Mouse (Mus musculus): ENCODE data around the gene Dnph1. TPM values are rescaled to one million over a fixed set of nuclear protein-coding genes. Genes with fewer than 3 reads are reported as not detected.

Gene Dnph1
- total RNA-seq, 2 experiments from 2014 or later, result 4.9 to 7.1 TPM

Other genes with a start within 250 kb of the Dnph1 start
- gene Polr1c, start 248.7 kb upstream of the Dnph1 start, total RNA-seq (2021), result 10 to 100 TPM; 34.5 to 35.1 TPM
- gene Yipf3, start 248.6 kb upstream of the Dnph1 start, total RNA-seq (2021), result 10 to 100 TPM; 78.7 to 92.4 TPM
- 10 to 100 TPM; 60.4 to 63.5 TPM for gene Lrrc73, start 243.2 kb upstream of the Dnph1 start, total RNA-seq (2021)
- 10 to 100 TPM; 50.4 to 72.7 TPM for gene Tjap1, start 213.7 kb upstream of the Dnph1 start, total RNA-seq (2021)
- gene Dlk2, start 199.3 kb upstream of the Dnph1 start, total RNA-seq (2021), result 10 to 100 TPM; 46.9 to 52.4 TPM
- gene Abcc10, start 168.4 kb upstream of the Dnph1 start, total RNA-seq (2021), result 1 to 10 TPM; 8.2 to 9.0 TPM
- gene Zfp318, start 113.0 kb upstream of the Dnph1 start, total RNA-seq (2021), result 10 to 100 TPM; 56.3 to 60.0 TPM
- gene Crip3, start 67.8 kb upstream of the Dnph1 start, total RNA-seq (2021), result 1 to 10 TPM; 8.1 to 8.4 TPM
- gene Slc22a7, start 58.3 kb upstream of the Dnph1 start, total RNA-seq (2021), result under 1 TPM in 1 of 2 experiments, not detected in 1; 0.30 TPM
- 100 to 1,000 TPM; 114 to 118 TPM for gene Ttbk1, start 9.0 kb upstream of the Dnph1 start, total RNA-seq (2021)
- gene Cul9, start 49.7 kb downstream of the Dnph1 start, total RNA-seq (2021), result 10 to 100 TPM; 56.0 to 59.4 TPM
- 10 to 100 TPM; 82.3 to 83.6 TPM for gene Srf, start 59.5 kb downstream of the Dnph1 start, total RNA-seq (2021)
- gene Ptk7, start 132.8 kb downstream of the Dnph1 start, total RNA-seq (2021), result 1 to 10 TPM; 8.5 to 9.6 TPM
- gene Klc4, start 149.3 kb downstream of the Dnph1 start, total RNA-seq (2021), result 10 to 100 TPM; 19.0 to 19.7 TPM
- 10 to 100 TPM; 45.3 to 50.7 TPM for gene Mrpl2, start 149.5 kb downstream of the Dnph1 start, total RNA-seq (2021)
- gene Cul7, start 153.6 kb downstream of the Dnph1 start, total RNA-seq (2021), result 10 to 100 TPM; 18.4 to 20.0 TPM
- gene Rrp36, start 177.6 kb downstream of the Dnph1 start, total RNA-seq (2021), result 10 to 100 TPM; 14.5 to 15.4 TPM
- gene Mea1, start 182.1 kb downstream of the Dnph1 start, total RNA-seq (2021), result 100 to 1,000 TPM in 1 of 2 experiments, 10 to 100 TPM in 1; 97.6 to 100 TPM
- 100 to 1,000 TPM; 166 to 167 TPM for gene Klhdc3, start 184.2 kb downstream of the Dnph1 start, total RNA-seq (2021)
- 10 to 100 TPM; 86.5 to 91.9 TPM for gene Ppp2r5d, start 208.4 kb downstream of the Dnph1 start, total RNA-seq (2021)
- gene Pex6, start 214.8 kb downstream of the Dnph1 start, total RNA-seq (2021), result 10 to 100 TPM; 54.6 to 56.6 TPM
- gene Gnmt, start 232.5 kb downstream of the Dnph1 start, total RNA-seq (2021), result not detected

Data from layer of hippocampus, postnatal 36 days (tissue).